Mouse (Mus musculus) cortical plate, adult 2 months (tissue): Measurements from ENCODE around the gene Saxo1.

Experiments
- CTCF ChIP-seq: fragments of 200-500 bp; IDR thresholded peaks from 2 replicates; pipeline ENCODE4 v1.5.1; 2011; ENCODE audit warnings: mild to moderate bottlenecking, control low read depth, low read length; ENCODE audit not compliant: insufficient read depth; ENCODE audit errors: extremely low read depth
- POLR2A ChIP-seq: fragments of 200-500 bp; IDR thresholded peaks from 2 replicates; pipeline ENCODE4 v1.6.1; 2011; ENCODE audit warnings: mild to moderate bottlenecking, low read length, control low read depth; ENCODE audit not compliant: insufficient read depth; ENCODE audit errors: extremely low read depth

- TF ChIP-seq CTCF, result no peak
- no peak for TF ChIP-seq POLR2A
These were observed 135.5 kb downstream of the Saxo1 start for GRCm38 (mm10) chr4:86422586-86422985.
